ENCODE assay signal across 13 mouse cellular contexts in genomic region chr3:153571152-153571551, GRCm38 (mm10).
DNase-seq lines count a peak whose midpoint lies in the region; ATAC-seq and TF ChIP-seq lines count a peak whose summit lies in the region.
"Had no signal": no experiment of that assay in that cellular context is flagged by ENCODE, and none has a peak within 500 bp of the region (broad histone marks: within the 10 kb centered on the region; RNA-seq: fewer than 3 reads in every experiment).

No protein-coding gene starts in this region.

- intact Hi-C loops in gastrocnemius, postnatal 36 days (cut with DNase I): no loop called here

- H3K4me1 ChIP-seq in forebrain, postnatal 0 days (ENCODE audit: insufficient read depth): peaks cover 6% of the 10 kb centered on the region; the same call in 1 of the 2 replicates
- H3K4me1 ChIP-seq in forebrain, embryonic 11.5 days (replicated peaks; ENCODE audit: control insufficient read depth, insufficient read depth, low read length): no peaks in the 10 kb centered on the region
- H3K4me1 ChIP-seq: lung, embryonic 15.5 days had no signal

- no peak for TF ChIP-seq CTCF in forebrain, postnatal 0 days (IDR thresholded peaks at IDR 0.05; ENCODE audit: low read depth)

- H3K4me3 ChIP-seq in forebrain, postnatal 0 days (ENCODE audit: low read depth, low read length): no peak overlapping the region
- no peak overlapping the region for H3K4me3 ChIP-seq in forebrain, embryonic 11.5 days (ENCODE audit: low read depth, low read length)
- H3K4me3 ChIP-seq: heart, embryonic 10.5 days; limb, embryonic 12.5 days; lung, embryonic 15.5 days; midbrain, embryonic 10.5 days had no signal

- no peaks in the 10 kb centered on the region for H3K27me3 ChIP-seq in forebrain, postnatal 0 days (ENCODE audit: insufficient read depth, low read length)
- no peaks in the 10 kb centered on the region for H3K27me3 ChIP-seq in forebrain, embryonic 11.5 days (ENCODE audit: control insufficient read depth, insufficient read depth, low read length)
- H3K27me3 ChIP-seq: limb, embryonic 12.5 days; lung, embryonic 15.5 days had no signal

- no peak for ATAC-seq in forebrain, postnatal 0 days
- ATAC-seq in forebrain, embryonic 11.5 days (replicated peaks; ENCODE audit: low FRiP score): no peak

- no peak overlapping the region for H3K4me2 ChIP-seq in forebrain, postnatal 0 days (ENCODE audit: low read depth)
- no peak overlapping the region for H3K4me2 ChIP-seq in forebrain, embryonic 11.5 days (ENCODE audit: low read depth, low read length, severe bottlenecking)
- H3K4me2 ChIP-seq: limb, embryonic 12.5 days; lung, embryonic 15.5 days had no signal

- no peak overlapping the region for H3K9ac ChIP-seq in forebrain, postnatal 0 days
- no peak overlapping the region for H3K9ac ChIP-seq in forebrain, embryonic 11.5 days (ENCODE audit: low read length)
- H3K9ac ChIP-seq: limb, embryonic 12.5 days; lung, embryonic 15.5 days had no signal

- DNase-seq in forebrain, postnatal 0 days: no peak
- DNase-seq in forebrain, embryonic 11.5 days (ENCODE audit: low spot score): no peak
- DNase-seq in frontal cortex, postnatal 14 days (ENCODE audit: low spot score in 2 of 2): peak; percentile 35 to 36
- DNase-seq in layer of hippocampus, postnatal 25 days (ENCODE audit: extremely low spot score in 1 of 2, low spot score in 1 of 2): peak; percentile 49 to 52
- DNase-seq in right cerebral cortex, postnatal 10 days (ENCODE audit: low spot score in 2 of 2): peak; percentile 67 to 83
- no peak for DNase-seq in gastrocnemius, postnatal 36 days
- no peak for DNase-seq in yolk sac, embryonic 10.5 days (ENCODE audit: low spot score)
- DNase-seq in thymus, adult 18-20 months: no peak
- DNase-seq: kidney, adult 8-10 months had no signal

- H3K27ac ChIP-seq in forebrain, postnatal 0 days (ENCODE audit: low read depth, low read length): peak overlapping the region; percentile 40; the same call in 1 of the 2 replicates
- no peak overlapping the region for H3K27ac ChIP-seq in forebrain, embryonic 11.5 days (ENCODE audit: low read depth, low read length)
- H3K27ac ChIP-seq: heart, embryonic 10.5 days; limb, embryonic 12.5 days; lung, embryonic 15.5 days; midbrain, embryonic 10.5 days had no signal

- WGBS in forebrain, postnatal 0 days: 75% methylated on average over 11 of the region's 11 CpGs
- WGBS in forebrain, embryonic 11.5 days: 93% methylated on average over 11 of the region's 11 CpGs

- no peaks in the 10 kb centered on the region for H3K9me3 ChIP-seq in forebrain, postnatal 0 days (ENCODE audit: low read length)
- H3K9me3 ChIP-seq in forebrain, embryonic 11.5 days (ENCODE audit: control insufficient read depth, low read length): no peaks in the 10 kb centered on the region
- H3K9me3 ChIP-seq: heart, embryonic 10.5 days; limb, embryonic 12.5 days; lung, embryonic 15.5 days; midbrain, embryonic 10.5 days had no signal

- H3K36me3 ChIP-seq in forebrain, postnatal 0 days (ENCODE audit: insufficient read depth): no peaks in the 10 kb centered on the region
- no peaks in the 10 kb centered on the region for H3K36me3 ChIP-seq in forebrain, embryonic 11.5 days (ENCODE audit: control insufficient read depth, insufficient read depth, low read length)
- H3K36me3 ChIP-seq: heart, embryonic 10.5 days; limb, embryonic 12.5 days; lung, embryonic 15.5 days; midbrain, embryonic 10.5 days had no signal

Comparison
In these comparisons a context has a peak if more than half of its experiments do, and no peak if none do; other contexts are left out.
1. DNase-seq: peak in frontal cortex, postnatal 14 days (2 of 2), layer of hippocampus, postnatal 25 days (2 of 2) and right cerebral cortex, postnatal 10 days (2 of 2); none in forebrain, postnatal 0 days (single experiment), forebrain, embryonic 11.5 days (single experiment), gastrocnemius, postnatal 36 days (0 of 2), yolk sac, embryonic 10.5 days (single experiment) and thymus, adult 18-20 months (0 of 2).